Mouse (Mus musculus) bone marrow macrophage, adult 2 months (primary cell): ENCODE results near the gene Lnx2.

Experiments used
- CTCF ChIP-seq: IDR thresholded peaks from 2 replicates; pipeline ENCODE4 v1.5.1; 2012; ENCODE audit warnings: low read depth, mild to moderate bottlenecking, low read length, moderate library complexity
- POLR2A ChIP-seq: IDR thresholded peaks from 2 replicates; pipeline ENCODE4 v1.6.1; 2012; ENCODE audit warnings: mild to moderate bottlenecking, low read depth, low read length, borderline replicate concordance

DNA sequence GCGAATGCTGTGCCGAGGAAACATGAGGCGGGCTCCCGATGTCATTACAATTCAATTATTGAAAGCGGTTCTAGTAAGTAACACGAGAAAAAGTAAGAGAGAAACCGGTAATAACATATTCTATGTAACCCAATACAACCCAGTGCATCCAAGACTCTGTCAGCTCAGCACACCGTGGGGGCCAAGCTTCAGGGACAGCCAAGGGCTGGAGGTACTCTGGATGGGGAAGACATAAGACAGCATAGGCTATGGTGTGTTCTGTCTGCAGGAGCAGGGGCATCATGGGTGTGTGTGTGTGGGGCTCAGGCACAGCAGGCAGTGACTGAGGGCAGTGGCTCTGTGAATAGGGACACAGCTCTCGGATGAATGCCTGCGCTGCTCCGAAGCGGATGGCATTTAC lies 59.8 kb downstream of the Lnx2 start:
- TF ChIP-seq POLR2A: no peak
- TF ChIP-seq CTCF: no peak
